Mouse (Mus musculus) heart, adult 11 months (tissue): ENCODE measurements at regions not wholly inside any gene's neighbourhood (a gene's known extent, or its start where the extent isn't known, plus 50 kb on each side); places are given as distances from the start of the nearest gene placed in this dataset.
"Not testable (repeated sequence)": the region's sequence is repeated elsewhere in the genome, so short reads cannot be mapped to it uniquely, and the experiment has no call there.

Experiments used
- DNase-seq: peaks from one replicate; pipeline ENCODE4 v3.0.0; 2022

DNA sequence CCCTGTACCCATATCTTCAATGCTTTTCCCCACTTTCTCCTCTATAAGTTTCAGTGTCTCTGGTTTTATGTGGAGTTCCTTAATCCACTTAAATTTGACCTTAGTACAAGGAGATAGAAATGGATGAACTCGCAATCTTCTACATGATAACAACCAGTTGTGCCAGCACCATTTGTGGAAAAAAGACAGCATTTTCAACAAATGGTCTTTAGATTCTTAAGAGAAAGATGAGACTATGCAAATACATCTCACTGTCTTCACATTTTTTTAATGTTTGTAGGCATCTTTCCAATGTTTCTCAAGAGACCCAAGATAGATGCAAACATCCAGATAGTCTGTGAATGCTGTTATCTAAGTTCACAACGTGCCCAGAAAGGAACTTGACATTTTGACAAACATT, 171.0 kb upstream of the Cdh7 start:
- not testable (repeated sequence) for DNase-seq

DNA sequence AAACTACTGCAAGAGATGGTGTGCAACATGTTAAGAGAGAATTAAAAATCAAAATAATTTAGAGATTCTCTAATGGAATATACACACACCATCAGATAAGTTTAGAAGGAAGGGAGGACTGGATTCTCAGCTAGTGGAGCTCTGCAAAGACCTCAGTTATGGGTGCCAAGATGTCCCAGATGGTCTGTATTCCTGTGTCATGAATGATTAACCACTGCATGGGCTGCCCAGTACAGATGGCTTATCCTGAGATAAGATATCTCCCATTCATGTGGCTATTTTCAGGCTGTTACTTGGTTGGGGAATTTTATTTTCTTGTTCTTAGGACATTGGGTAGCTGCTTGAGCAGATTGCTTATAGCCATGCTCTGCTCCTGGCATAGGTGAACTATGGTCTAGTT, 131.6 kb upstream of the Cdh7 start:
- DNase-seq: peak; percentile 34

DNA sequence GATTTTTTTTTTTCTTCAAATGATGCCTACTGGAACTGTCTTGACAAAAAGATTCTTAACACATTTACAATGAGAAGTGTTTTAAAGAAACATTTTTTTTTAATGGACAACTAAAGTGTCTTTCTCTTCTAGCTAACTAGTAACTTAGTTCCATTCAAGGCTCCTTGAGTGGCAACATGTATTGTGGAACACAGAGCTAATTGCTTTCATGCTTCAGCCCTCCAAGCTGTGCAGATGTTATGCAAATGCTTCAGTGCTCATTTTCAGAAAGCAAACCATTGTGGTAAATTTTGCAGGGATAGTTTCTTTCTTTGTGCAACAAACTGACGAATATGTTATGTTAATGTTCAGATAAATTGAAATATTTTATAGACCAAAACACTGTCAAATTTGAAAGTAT, 83.6 kb upstream of the Cdh7 start:
- DNase-seq: no peak

DNA sequence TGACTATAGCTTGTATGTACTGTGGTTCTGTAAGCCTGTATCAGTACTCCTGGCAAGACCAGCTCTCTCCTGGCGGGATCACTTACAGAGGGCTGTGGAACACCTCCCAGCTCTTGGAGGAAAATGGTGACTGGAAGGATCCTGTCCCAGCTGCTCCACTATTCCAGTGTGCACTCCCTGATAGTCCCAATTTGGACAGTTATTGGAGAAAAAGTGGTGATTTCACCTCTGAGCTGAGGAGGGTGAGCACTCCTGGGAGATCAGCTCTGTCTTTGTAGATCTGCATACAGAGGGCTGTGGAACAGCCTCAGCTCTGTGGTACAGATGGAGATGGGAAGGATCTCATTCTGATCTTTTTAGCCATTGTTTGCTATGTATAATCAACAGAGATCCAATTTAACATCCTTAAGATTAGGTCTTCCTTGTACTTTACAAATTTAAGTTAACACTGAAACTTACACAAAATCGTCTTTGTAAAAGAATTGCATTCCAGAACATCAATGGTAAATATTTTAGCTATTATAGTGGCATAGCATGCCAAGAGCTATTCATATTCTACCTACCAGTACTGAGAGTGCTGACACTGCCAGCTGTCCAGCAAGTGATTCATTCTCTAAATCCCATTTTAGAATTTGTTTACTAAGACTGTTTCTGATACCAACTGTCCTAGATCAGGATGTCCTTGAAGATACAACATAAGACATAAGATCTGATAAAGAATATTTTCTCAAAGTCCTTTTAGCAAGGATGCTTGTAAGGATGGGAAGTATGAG, 52.6 kb upstream of the Cdh7 start:
- DNase-seq: no peak
